Mouse (Mus musculus) cerebellum, adult 2 months (tissue): ENCODE measurements around the gene Cyba. TPM values are rescaled to one million over a fixed set of nuclear protein-coding genes. Genes with fewer than 3 reads are reported as not detected.

Experiments
- DNase-seq, 2 experiments: peaks; one replicate each; pipeline ENCODE4 v3.0.0; 2021
- H3K27ac ChIP-seq: fragments of 200-500 bp; 2 replicates; pipeline ENCODE4 v1.5.1; 2012; ENCODE audit warnings: low read length, control low read depth, inconsistent platforms; ENCODE audit not compliant: insufficient read depth
- H3K27me3 ChIP-seq: fragments of 200-500 bp; 2 replicates; pipeline ENCODE4 v1.6.1; 2012; ENCODE audit warnings: inconsistent platforms, mild to moderate bottlenecking, low read length, moderate library complexity; ENCODE audit not compliant: control insufficient read depth, insufficient read depth
- H3K4me1 ChIP-seq: fragments of 200-500 bp; 2 replicates; pipeline ENCODE4 v1.6.1; 2011; ENCODE audit warnings: low read length; ENCODE audit not compliant: control insufficient read depth, insufficient read depth
- H3K4me3 ChIP-seq: fragments of 200-500 bp; replicated peaks from 2 replicates; pipeline ENCODE3; 2011; ENCODE audit warnings: mild to moderate bottlenecking, low read depth, low read length, control low read depth; ENCODE audit not compliant: insufficient read depth
- CTCF ChIP-seq: fragments of 200-500 bp; IDR thresholded peaks from 2 replicates; pipeline ENCODE4 v1.5.1; 2011; ENCODE audit warnings: low read depth, mild to moderate bottlenecking, control low read depth, low read length, moderate library complexity, borderline replicate concordance; ENCODE audit not compliant: insufficient read depth
- POLR2A ChIP-seq: fragments of 200-500 bp; IDR thresholded peaks from 2 replicates; pipeline ENCODE4 v1.6.1; 2011; ENCODE audit warnings: low read length, control low read depth, borderline replicate concordance; ENCODE audit not compliant: insufficient read depth
- WGBS: fragments of 180-500 bp; shearing (Covaris S2); methylation state at CpG from one replicate; pipeline ENCODE4 v1.1.7; 2018; 5-methylcytosine and 5-hydroxymethylcytosine counted together
- polyA plus RNA-seq: library from polyadenylated mRNA; depleted of rRNA; stranded (reverse); fragments of >200 nt; gene quantifications from 2 replicates; pipeline ENCODE4 v1.2.3, GENCODE M21; 2012

Gene Cyba
- polyA plus RNA-seq, 1 experiment, result 12.0 TPM

DNA sequence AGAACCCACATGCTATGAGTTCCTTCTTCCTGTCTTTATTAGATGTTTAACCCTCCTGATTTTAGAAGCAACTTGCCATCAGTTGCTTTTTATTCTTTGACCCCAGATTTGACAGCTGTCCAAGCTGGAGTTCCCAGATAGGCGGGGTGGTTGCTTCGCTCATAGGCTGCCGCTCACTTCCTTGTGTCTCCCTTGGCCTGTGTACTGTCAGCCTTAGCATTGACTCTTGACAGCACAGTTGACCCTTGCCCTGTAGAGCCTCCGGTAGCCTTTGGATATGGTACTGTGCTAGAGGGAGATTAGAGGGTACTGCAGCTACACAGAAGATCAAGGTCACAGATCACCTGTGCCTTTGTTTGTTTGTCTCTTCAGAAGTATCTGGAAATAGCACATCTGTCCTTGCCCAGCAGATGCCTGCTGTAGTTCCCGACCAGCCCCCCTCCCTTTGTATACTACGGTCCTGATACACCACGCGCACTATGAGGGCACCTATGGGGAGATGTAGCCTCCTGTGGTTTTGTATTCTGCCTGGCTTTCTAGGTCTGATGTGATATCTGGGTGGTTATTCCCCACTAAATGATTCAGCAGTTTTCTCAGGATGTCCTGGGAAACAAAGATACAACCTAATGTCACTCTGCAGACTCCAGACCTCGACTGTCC is 27.5 kb downstream of the Cyba start:
- Histone ChIP-seq H3K27me3 (no peaks in the 10 kb centered on the region), H3K4me3 (no peak overlapping the region), H3K4me1 (0 out of 2 replicates have a peak, but pooled peaks cover 5% of the 10 kb centered on the region), H3K27ac (no peak overlapping the region)
- WGBS, result 90% methylated on average over 9 of the region's 9 CpGs
- TF ChIP-seq CTCF (no peak), POLR2A (no peak)
- no peak for DNase-seq

DNA sequence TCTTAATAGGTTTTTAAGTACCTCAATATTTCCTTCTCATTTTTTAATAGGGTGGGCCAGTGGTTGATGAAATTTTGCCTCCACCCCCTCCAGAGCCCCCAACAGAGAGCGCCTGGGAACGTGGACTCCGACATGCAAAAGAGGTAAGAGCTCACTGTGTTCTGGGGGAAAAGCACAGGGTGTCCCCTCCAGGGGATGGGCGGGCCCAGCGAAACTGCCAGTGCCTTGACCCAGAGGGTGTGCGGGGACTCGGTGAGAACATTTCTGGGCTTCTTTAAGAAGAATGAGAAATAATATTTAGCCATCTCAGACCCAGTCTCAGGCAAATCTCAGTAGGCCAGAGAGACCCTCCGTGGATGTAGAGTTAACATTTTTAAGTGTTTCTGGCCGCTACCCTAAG is 34.5 kb downstream of the Cyba start:
- WGBS, result 93% methylated on average over 9 of the region's 9 CpGs
- H3K27ac ChIP-seq, result no peak overlapping the region
- TF ChIP-seq CTCF, result no peak
- no peak for TF ChIP-seq POLR2A
- H3K4me3 ChIP-seq, result no peak overlapping the region
- H3K27me3 ChIP-seq, result no peaks in the 10 kb centered on the region
- DNase-seq, result no peak
- H3K4me1 ChIP-seq, result peaks cover 18% of the 10 kb centered on the region

DNA sequence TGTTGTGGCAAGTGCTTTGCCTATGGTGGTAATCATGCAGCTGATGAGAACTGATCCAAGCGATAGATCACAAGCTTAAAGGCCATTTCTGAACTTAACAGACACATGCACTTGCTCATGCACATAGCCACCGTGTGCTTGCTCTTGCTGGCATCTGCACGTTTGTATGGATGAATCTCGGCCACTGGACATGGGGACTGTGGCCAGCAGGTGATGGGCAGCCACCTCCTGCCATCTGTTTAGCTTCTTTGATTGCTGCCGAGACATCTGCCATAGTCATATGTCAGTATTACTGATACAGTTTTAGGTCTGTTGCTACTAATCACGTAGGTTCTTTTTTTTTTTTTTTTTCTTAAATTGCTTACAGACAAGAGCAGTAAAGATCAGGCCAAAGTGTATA is 37.4 kb downstream of the Cyba start:
- H3K27ac ChIP-seq, result no peak overlapping the region

DNA sequence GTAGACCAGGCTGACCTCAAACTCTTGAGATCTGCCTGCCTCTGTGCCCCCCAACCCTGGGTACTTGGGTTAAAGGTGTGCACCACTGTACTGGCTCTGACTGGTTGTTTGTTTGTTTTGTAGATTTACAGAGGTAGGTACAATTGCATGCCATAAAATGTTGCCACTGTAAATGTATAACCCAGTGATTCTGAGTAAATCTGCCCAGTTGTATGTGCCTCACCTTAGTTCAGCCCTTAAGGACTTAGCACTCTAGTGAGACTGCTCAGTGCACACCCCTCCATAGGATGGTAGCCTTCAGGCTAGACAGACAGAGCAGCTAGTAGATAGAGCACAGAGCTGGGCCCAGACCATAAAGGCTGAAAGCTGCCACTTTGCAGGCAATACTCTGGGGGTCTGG is 39.0 kb downstream of the Cyba start:
- Histone ChIP-seq H3K4me1 (peaks cover 18% of the 10 kb centered on the region), H3K27ac (no peak overlapping the region), H3K27me3 (no peaks in the 10 kb centered on the region), H3K4me3 (no peak overlapping the region)
- no peak for DNase-seq
- TF ChIP-seq POLR2A (no peak), CTCF (no peak)

More for the DNA sequence above, 37.4 kb downstream of the Cyba start:
- DNase-seq, result peak; percentile 54 to 76
- peaks cover 18% of the 10 kb centered on the region for H3K4me1 ChIP-seq
- 16% methylated on average over 6 of the region's 6 CpGs for WGBS
- H3K4me3 ChIP-seq, result no peak overlapping the region
- TF ChIP-seq POLR2A (no peak), CTCF (no peak)
- no peaks in the 10 kb centered on the region for H3K27me3 ChIP-seq

GRCm38 (mm10) chr8:122390758-122391157 is 42.0 kb downstream of the Cyba start:
- peaks cover 12% of the 10 kb centered on the region for H3K4me1 ChIP-seq
- TF ChIP-seq POLR2A, result no peak
- TF ChIP-seq CTCF, result no peak
- H3K27ac ChIP-seq, result no peak overlapping the region
- WGBS, result 81% methylated on average over 3 of the region's 3 CpGs
- no peaks in the 10 kb centered on the region for H3K27me3 ChIP-seq
- DNase-seq, result no peak
- no peak overlapping the region for H3K4me3 ChIP-seq

DNA sequence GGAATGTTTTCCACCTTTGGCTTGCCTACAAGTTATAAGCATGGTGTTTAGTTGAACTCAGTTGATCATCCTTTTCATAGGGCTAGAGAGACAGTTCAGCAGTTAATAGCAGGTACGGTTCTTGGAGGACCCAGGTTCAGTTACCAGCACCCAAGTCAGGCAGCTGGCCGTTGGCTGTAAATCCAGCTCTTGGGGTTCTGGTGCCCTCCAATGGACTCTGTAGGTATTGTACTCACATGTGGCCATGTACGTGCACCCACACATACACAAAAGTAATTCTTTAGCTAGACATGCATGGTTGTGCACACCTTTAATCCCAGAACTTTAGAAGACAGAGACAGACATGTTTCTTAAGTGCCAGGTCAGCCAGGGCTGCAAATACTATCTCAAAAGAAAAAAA is 43.4 kb downstream of the Cyba start:
- no peak overlapping the region for H3K27ac ChIP-seq
- TF ChIP-seq POLR2A (no peak), CTCF (no peak)
- no peaks in the 10 kb centered on the region for H3K27me3 ChIP-seq
- H3K4me1 ChIP-seq, result peaks cover 1% of the 10 kb centered on the region
- 79% methylated on average over 3 of the region's 3 CpGs for WGBS
- no peak overlapping the region for H3K4me3 ChIP-seq
- no peak for DNase-seq

GRCm38 (mm10) chr8:122383039-122383438 is 49.7 kb downstream of the Cyba start:
- Histone ChIP-seq H3K27ac (no peak overlapping the region), H3K4me3 (no peak overlapping the region), H3K27me3 (no peaks in the 10 kb centered on the region), H3K4me1 (peaks cover 3% of the 10 kb centered on the region; the same call in 1 of the 2 replicates)
- no peak for TF ChIP-seq CTCF
- TF ChIP-seq POLR2A, result no peak
- WGBS, result 66% methylated on average over 4 of the region's 4 CpGs
- DNase-seq, result no peak
